Mouse (Mus musculus) midbrain, embryonic 11.5 days (tissue): ENCODE measurements around the gene Prdx6. TPM values are rescaled to one million over a fixed set of nuclear protein-coding genes. Genes with fewer than 3 reads are reported as not detected.
"Not testable (repeated sequence)": the region's sequence is repeated elsewhere in the genome, so short reads cannot be mapped to it uniquely, and the experiment has no call there.

ENCODE experiments used
- ATAC-seq: fragments of 200-750 bp; cut with Nextera tagmentation; 2 replicates; pipeline ENCODE4 v1.8.0; 2017; ENCODE audit warnings: moderate TSS enrichment, moderate library complexity; ENCODE audit not compliant: low FRiP score
- DNase-seq: peaks from one replicate; pipeline ENCODE4 v3.0.0; 2015; ENCODE audit warnings: low spot score; ENCODE audit errors: missing footprints
- H3K27ac ChIP-seq: fragments of 300-500 bp; sonication (generic); 2 replicates; pipeline ENCODE4 v1.5.1; 2014; ENCODE audit warnings: low read depth, low read length
- H3K27me3 ChIP-seq: fragments of 300-500 bp; sonication (generic); 2 replicates; pipeline ENCODE4 v1.6.1; 2014; ENCODE audit warnings: mild to moderate bottlenecking, low read length, moderate library complexity, mixed read lengths; ENCODE audit not compliant: control insufficient read depth, insufficient read depth
- H3K36me3 ChIP-seq: fragments of 300-500 bp; sonication (generic); 2 replicates; pipeline ENCODE4 v1.6.1; 2014; ENCODE audit warnings: mild to moderate bottlenecking, low read length, moderate library complexity, mixed read lengths; ENCODE audit not compliant: control insufficient read depth, insufficient read depth
- H3K4me1 ChIP-seq: fragments of 300-500 bp; sonication (generic); 2 replicates; pipeline ENCODE4 v1.6.1; 2014; ENCODE audit warnings: low read length; ENCODE audit not compliant: control insufficient read depth, insufficient read depth
- H3K4me2 ChIP-seq: fragments of 300-500 bp; sonication (generic); 2 replicates; pipeline ENCODE4 v1.6.1; 2014; ENCODE audit warnings: mild to moderate bottlenecking, moderate library complexity
- H3K4me3 ChIP-seq: fragments of 300-500 bp; sonication (generic); 2 replicates; pipeline ENCODE4 v1.5.1; 2014; ENCODE audit warnings: low read depth, low read length
- H3K9ac ChIP-seq: fragments of 300-500 bp; sonication (generic); 2 replicates; pipeline ENCODE4 v1.6.1; 2014; ENCODE audit warnings: low read length
- H3K9me3 ChIP-seq: fragments of 300-500 bp; sonication (generic); 2 replicates; pipeline ENCODE4 v1.6.1; 2016; ENCODE audit warnings: low read length; ENCODE audit not compliant: control insufficient read depth
- WGBS: fragments of 180-500 bp; shearing (Covaris S2); extraction: QIAGEN DNeasy Blood & Tissue Kit; methylation state at CpG from one replicate; pipeline ENCODE4 v1.1.7; 2014; 5-methylcytosine and 5-hydroxymethylcytosine counted together
- polyA plus RNA-seq: library from polyadenylated mRNA; unstranded; fragments of >200 nt; fragmentation: Nextera tagmentation; extraction: Ambion mirVana; gene quantifications from 2 replicates; pipeline ENCODE4 v1.2.1, GENCODE M21; 2014

The Prdx6 gene
- polyA plus RNA-seq, 1 experiment from 2014 or later: 389 TPM

DNA sequence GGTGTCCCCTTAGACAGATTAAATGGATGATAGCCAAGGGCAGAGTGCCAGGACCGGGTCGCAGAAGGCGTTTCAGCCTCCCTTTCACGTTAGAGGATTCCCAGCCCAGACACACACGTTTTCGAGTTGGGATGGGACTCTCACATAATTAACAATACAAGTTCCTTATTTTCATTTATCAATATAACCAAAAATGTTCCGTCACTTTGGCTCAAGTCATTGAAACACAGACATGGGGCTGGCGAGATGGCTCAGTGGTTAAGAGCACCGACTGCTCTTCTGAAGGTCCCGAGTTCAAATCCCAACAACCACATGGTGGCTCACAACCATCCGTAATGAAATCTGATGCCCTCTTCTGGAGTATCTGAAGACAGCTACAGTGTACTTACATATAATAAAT, 54.7 kb downstream of the Prdx6 start:
- not testable (repeated sequence) for ATAC-seq, DNase-seq, H3K9me3 ChIP-seq, H3K27ac ChIP-seq, H3K4me1 ChIP-seq, H3K27me3 ChIP-seq, H3K9ac ChIP-seq, H3K36me3 ChIP-seq
- peak overlapping the region; percentile 43; the same call in 1 of the 2 replicates for H3K4me3 ChIP-seq
- peak overlapping the region; percentile 55; the same call in 1 of the 2 replicates for H3K4me2 ChIP-seq
- 64% methylated on average over 11 of the region's 11 CpGs for WGBS

DNA sequence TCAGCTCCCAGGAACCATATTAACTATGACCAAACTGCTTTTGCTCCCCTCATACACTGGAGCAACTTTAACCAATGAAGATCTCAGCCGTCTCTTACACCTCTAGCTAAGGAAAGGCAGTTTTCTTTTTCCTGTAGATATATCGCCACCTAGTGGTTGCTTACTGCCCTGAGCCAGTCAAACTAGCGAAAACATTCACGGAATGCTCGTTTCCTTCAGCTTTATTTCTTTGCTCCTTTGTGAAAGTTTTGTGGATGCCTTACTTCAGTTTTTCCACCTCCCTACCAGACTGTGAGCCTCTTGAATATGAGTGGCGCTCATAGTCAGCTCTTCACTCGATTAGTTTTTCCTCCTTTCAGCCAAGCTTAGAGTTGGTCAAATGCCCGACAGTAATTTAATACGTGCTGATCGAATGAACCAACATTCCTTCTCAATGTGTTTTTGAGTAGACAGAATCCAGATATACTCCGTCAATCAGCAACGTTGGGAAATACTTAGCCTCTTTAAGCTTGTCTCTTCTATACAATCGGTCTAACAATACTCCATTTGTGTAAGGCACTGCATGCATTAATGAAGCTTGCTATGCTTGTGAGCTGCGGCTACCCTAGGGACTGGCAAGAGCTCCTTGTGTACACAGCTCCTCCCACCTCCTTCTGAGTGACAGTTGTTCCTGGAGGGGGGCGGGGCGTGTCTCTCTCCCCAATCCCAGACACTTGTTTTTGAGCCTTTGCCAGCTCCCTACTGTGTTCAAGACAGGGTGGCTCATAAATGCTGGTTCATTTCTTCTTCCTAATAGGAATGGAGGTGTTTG, 55.3 kb downstream of the Prdx6 start:
- Histone ChIP-seq H3K27me3 (no peaks in the 10 kb centered on the region), H3K4me3 (peak overlapping the region; percentile 43), H3K4me1 (no peaks in the 10 kb centered on the region), H3K4me2 (peak overlapping the region; percentile 55), H3K9me3 (no peaks in the 10 kb centered on the region), H3K27ac (peak overlapping the region; percentile 47; the same call in 1 of the 2 replicates), H3K9ac (peak overlapping the region; percentile 48), H3K36me3 (no peaks in the 10 kb centered on the region)
- ATAC-seq (peak; percentile 99), DNase-seq (peak; percentile 98)
- WGBS: under 1% methylated on average over 16 of the region's 16 CpGs

DNA sequence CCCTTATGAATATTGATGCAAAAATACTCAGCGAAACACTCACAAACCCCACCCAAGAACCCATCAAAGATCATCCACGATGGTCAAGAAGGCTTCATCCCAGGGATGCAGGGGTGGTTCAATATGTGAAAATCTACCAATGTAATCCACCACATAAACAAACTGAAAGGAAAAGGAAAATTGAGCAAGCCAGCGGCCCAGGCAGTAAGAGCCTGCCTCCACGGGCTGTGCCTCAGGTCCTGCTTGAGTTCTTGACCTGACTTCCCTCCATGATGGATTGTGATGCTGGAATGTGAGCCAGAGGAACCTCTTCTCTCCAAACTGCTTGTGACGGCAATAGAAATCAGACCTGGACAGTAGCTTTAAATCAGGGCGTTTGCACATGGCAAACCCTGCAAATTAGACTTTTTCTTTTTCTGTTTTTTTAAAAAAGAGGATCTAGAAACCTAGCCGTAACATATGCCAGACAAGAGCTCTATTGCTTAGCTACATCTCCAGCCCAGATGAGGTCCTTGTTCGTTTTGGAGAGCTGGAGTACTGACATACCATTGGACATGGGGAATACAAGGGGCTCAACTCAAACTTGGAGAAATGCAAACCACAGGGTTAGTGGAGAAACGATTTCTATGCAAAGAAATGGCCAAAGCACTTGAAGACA, 60.6 kb downstream of the Prdx6 start:
- no peak overlapping the region for H3K27ac ChIP-seq
- H3K27me3 ChIP-seq: no peaks in the 10 kb centered on the region
- H3K4me2 ChIP-seq: no peak overlapping the region
- WGBS: 77% methylated on average over 9 of the region's 9 CpGs
- no peaks in the 10 kb centered on the region for H3K36me3 ChIP-seq
- H3K9ac ChIP-seq: no peak overlapping the region
- no peaks in the 10 kb centered on the region for H3K4me1 ChIP-seq
- no peak overlapping the region for H3K4me3 ChIP-seq
- H3K9me3 ChIP-seq: no peaks in the 10 kb centered on the region
- ATAC-seq (no peak), DNase-seq (no peak)

Other genes with a start within 250 kb of the Prdx6 start
- 10.7 and 15.0 TPM in 2 replicates for gene Zbtb37, start 216.4 kb downstream of the Prdx6 start, polyA plus RNA-seq
- gene Dars2, start 180.6 kb downstream of the Prdx6 start, polyA plus RNA-seq: 56.3 and 58.7 TPM in 2 replicates
- 41.6 and 45.8 TPM in 2 replicates for gene Cenpl, start 180.5 kb downstream of the Prdx6 start, polyA plus RNA-seq
- gene Klhl20, start 119.7 kb downstream of the Prdx6 start, polyA plus RNA-seq: 19.8 and 20.3 TPM in 2 replicates
- gene Ankrd45, start 108.5 kb downstream of the Prdx6 start, polyA plus RNA-seq: 5.9 and 6.0 TPM in 2 replicates
- not detected in 2 replicates for gene Tex50, start 91.9 kb downstream of the Prdx6 start, polyA plus RNA-seq
- 0.20 and 0.40 TPM in 2 replicates for gene Tnfsf4, start 144.2 kb upstream of the Prdx6 start, polyA plus RNA-seq
- gene Tnfsf18, start 243.4 kb upstream of the Prdx6 start, polyA plus RNA-seq: 0.12 TPM in 1 of 2 replicates, not detected in the other